Mouse (Mus musculus): ENCODE results near the gene Olfr1348. TPM values are rescaled to one million over a fixed set of nuclear protein-coding genes. Genes with fewer than 3 reads are reported as not detected.

Gene Olfr1348
- polyA plus RNA-seq, 1 experiment from 2014 or later = not detected

Other genes starting within 250 kb of the Olfr1348 start
- 8.3 and 8.8 TPM in 2 replicates for gene Zfp667, start 222.2 kb downstream of the Olfr1348 start, polyA plus RNA-seq (2016; fragmentation: Nextera tagmentation; extraction: Ambion mirVana)
- gene Zfp583, start 177.5 kb downstream of the Olfr1348 start, polyA plus RNA-seq (2016; fragmentation: Nextera tagmentation; extraction: Ambion mirVana) = 8.2 and 8.8 TPM in 2 replicates
- 3.5 and 4.1 TPM in 2 replicates for gene Gm3854, start 165.0 kb downstream of the Olfr1348 start, polyA plus RNA-seq (2016; fragmentation: Nextera tagmentation; extraction: Ambion mirVana)
- gene Zfp78, start 145.5 kb downstream of the Olfr1348 start, polyA plus RNA-seq (2016; fragmentation: Nextera tagmentation; extraction: Ambion mirVana) = 1.8 and 2.1 TPM in 2 replicates
- gene Zfp28, start 125.5 kb downstream of the Olfr1348 start, polyA plus RNA-seq (2016; fragmentation: Nextera tagmentation; extraction: Ambion mirVana) = 11.1 and 12.3 TPM in 2 replicates
- 0.26 and 0.35 TPM in 2 replicates for gene Smim17, start 110.0 kb downstream of the Olfr1348 start, polyA plus RNA-seq (2016; fragmentation: Nextera tagmentation; extraction: Ambion mirVana)
- gene Gm20715, start 98.5 kb downstream of the Olfr1348 start, polyA plus RNA-seq (2016; fragmentation: Nextera tagmentation; extraction: Ambion mirVana) = not detected in 2 replicates
- not detected in 2 replicates for gene Olfr1344, start 70.1 kb downstream of the Olfr1348 start, polyA plus RNA-seq (2016; fragmentation: Nextera tagmentation; extraction: Ambion mirVana)
- not detected in 2 replicates for gene Olfr1336, start 52.6 kb downstream of the Olfr1348 start, polyA plus RNA-seq (2016; fragmentation: Nextera tagmentation; extraction: Ambion mirVana)
- not detected in 2 replicates for gene Olfr1346, start 41.6 kb downstream of the Olfr1348 start, polyA plus RNA-seq (2016; fragmentation: Nextera tagmentation; extraction: Ambion mirVana)
- not detected in 2 replicates for gene Olfr5, start 21.8 kb downstream of the Olfr1348 start, polyA plus RNA-seq (2016; fragmentation: Nextera tagmentation; extraction: Ambion mirVana)
- gene Olfr1347, start 9.0 kb downstream of the Olfr1348 start, polyA plus RNA-seq (2016; fragmentation: Nextera tagmentation; extraction: Ambion mirVana) = not detected in 2 replicates
- gene Olfr1349, start 14.2 kb upstream of the Olfr1348 start, polyA plus RNA-seq (2016; fragmentation: Nextera tagmentation; extraction: Ambion mirVana) = not detected in 2 replicates
- gene Olfr1350, start 56.1 kb upstream of the Olfr1348 start, polyA plus RNA-seq (2016; fragmentation: Nextera tagmentation; extraction: Ambion mirVana) = not detected in 2 replicates
- 2.8 and 3.8 TPM in 2 replicates for gene Zim1, start 187.7 kb upstream of the Olfr1348 start, polyA plus RNA-seq (2016; fragmentation: Nextera tagmentation; extraction: Ambion mirVana)
- 217 and 263 TPM in 2 replicates for gene Peg3, start 221.7 kb upstream of the Olfr1348 start, polyA plus RNA-seq (2016; fragmentation: Nextera tagmentation; extraction: Ambion mirVana)
- 15.4 and 15.8 TPM in 2 replicates for gene Usp29, start 221.8 kb upstream of the Olfr1348 start, polyA plus RNA-seq (2016; fragmentation: Nextera tagmentation; extraction: Ambion mirVana)

All from limb, embryonic 12.5 days (tissue).